Mouse (Mus musculus) megakaryocyte, embryonic 14.5 days (primary cell): Measurements from ENCODE around the gene Pin1rt1. TPM values are rescaled to one million over a fixed set of nuclear protein-coding genes. Genes with fewer than 3 reads are reported as not detected.

Experiments
- H3K27me3 ChIP-seq: replicated peaks from 2 replicates; pipeline ENCODE3; 2012; ENCODE audit warnings: inconsistent platforms
- H3K36me3 ChIP-seq: replicated peaks from 2 replicates; pipeline ENCODE3; 2012; ENCODE audit warnings: low read length, inconsistent platforms, mixed read lengths
- H3K4me1 ChIP-seq: 2 replicates; pipeline ENCODE4 v1.6.1; 2012; ENCODE audit warnings: inconsistent platforms
- H3K4me3 ChIP-seq: replicated peaks from 2 replicates; pipeline ENCODE3; 2012; ENCODE audit warnings: moderate library complexity, mild to moderate bottlenecking, inconsistent platforms
- H3K9me3 ChIP-seq: 2 replicates; pipeline ENCODE4 v1.6.1; 2012; ENCODE audit warnings: inconsistent platforms
- FLI1 ChIP-seq: IDR thresholded peaks from 2 replicates; pipeline ENCODE4 v1.6.1; 2012; ENCODE audit warnings: low read length, inconsistent platforms, mixed read lengths
- GATA1 ChIP-seq: IDR thresholded peaks from 3 replicates; pipeline ENCODE4 v1.6.1; 2012; ENCODE audit warnings: mixed read lengths, low read length, inconsistent platforms, borderline replicate concordance
- polyA plus RNA-seq: library from polyadenylated mRNA; stranded (reverse); fragments of >175 nt; gene quantifications from 2 replicates; pipeline ENCODE4 v1.2.3, GENCODE M21; 2012; ENCODE audit warnings: low replicate concordance; ENCODE audit not compliant: insufficient read depth

Pin1rt1 gene
- polyA plus RNA-seq, 1 experiment, result 0.20 TPM

DNA sequence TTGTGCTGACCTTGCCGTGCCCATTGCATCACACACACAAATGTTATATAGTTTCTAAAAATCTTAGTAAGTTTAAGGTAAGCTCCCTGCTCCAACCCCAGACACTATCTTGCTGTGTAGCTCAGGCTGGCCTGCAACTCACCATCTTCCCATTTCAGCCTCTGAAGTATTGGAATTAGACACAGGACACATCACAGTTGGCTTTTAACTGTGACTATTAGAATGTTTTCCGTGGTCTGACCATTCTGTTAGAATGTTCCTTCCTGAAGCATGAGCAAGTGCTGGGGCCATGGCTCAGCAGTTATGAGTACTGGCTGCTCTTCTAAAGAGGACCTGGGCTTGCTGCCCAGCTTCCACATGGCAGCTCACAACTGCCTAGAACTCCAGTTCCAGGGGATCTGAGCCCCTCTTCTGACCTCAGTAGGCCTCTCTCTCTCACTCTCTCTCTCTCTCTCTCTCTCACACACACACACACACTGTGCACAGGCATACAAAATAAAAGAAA is 1.1 kb upstream of the Pin1rt1 start:
- TF ChIP-seq GATA1 (no peak), FLI1 (no peak)
- Histone ChIP-seq H3K4me1 (peaks cover 47% of the 10 kb centered on the region), H3K4me3 (peak overlapping the region; percentile 31), H3K9me3 (no peaks in the 10 kb centered on the region), H3K27me3 (no peaks in the 10 kb centered on the region), H3K36me3 (peaks cover 2% of the 10 kb centered on the region)

GRCm38 (mm10) chr2:104714254-104714691 is 1.9 kb downstream of the Pin1rt1 start:
- TF ChIP-seq FLI1, result no peak
- no peak for TF ChIP-seq GATA1
- Histone ChIP-seq H3K4me3 (peak overlapping the region; percentile 28), H3K36me3 (peaks cover 6% of the 10 kb centered on the region), H3K9me3 (no peaks in the 10 kb centered on the region), H3K4me1 (peaks cover 51% of the 10 kb centered on the region), H3K27me3 (no peaks in the 10 kb centered on the region)

GRCm38 (mm10) chr2:104712486-104712809 is 3.7 kb downstream of the Pin1rt1 start:
- H3K4me3 ChIP-seq, result peak overlapping the region; percentile 93
- no peaks in the 10 kb centered on the region for H3K9me3 ChIP-seq
- peaks cover 58% of the 10 kb centered on the region for H3K4me1 ChIP-seq
- H3K36me3 ChIP-seq, result peaks cover 20% of the 10 kb centered on the region
- H3K27me3 ChIP-seq, result no peaks in the 10 kb centered on the region
- TF ChIP-seq FLI1 (no peak), GATA1 (no peak)

DNA sequence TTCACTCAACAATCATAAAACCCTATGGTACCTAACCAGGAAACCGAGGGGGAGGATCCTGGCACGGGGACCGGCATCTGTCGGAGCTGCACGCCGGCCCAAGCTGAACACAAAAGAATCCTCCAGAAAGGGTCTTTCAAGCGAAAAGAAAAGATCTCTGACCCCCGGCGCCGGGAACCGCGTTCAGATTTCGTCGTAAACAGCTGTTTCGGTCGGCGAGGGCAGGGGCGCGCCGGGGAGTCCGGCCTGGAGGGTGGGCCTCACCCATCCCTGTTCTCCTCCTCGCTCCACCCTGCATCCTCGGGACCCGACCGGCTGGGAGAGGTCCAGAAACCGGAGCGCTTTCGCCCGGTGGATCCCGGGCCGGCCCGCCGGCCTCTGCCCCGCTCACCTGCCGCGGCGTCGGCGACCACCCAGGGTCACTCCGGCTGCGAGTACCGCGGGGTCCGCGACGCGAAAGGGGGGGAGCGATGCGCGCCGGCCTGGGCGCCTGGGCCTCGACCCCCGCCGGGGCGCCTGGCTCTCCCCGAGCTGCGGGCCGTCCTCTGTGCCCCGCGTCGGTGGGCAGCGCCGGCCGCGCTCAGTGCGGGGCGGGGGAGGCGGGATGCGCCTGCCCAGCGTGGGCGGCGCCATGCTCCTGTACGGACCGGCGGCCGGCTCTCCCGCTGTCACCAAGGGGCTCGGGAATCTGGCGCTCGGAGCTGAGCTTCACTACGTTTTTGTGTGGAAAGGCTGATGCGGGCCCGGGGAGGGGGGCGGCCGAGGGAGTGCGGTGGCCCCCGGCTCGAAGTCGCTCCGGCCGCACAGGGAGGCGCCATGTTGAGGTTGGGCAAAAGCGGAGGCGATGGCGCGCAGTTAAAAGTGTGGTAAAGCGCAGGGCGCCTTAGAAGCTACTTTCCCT is 4.3 kb downstream of the Pin1rt1 start, which contains the start of gene Tcp11l1:
TSS of gene Tcp11l1 (minus strand) at position 585 of the 901 bp plus-strand sequence.
- Histone ChIP-seq H3K4me1 (peaks cover 55% of the 10 kb centered on the region), H3K36me3 (peaks cover 23% of the 10 kb centered on the region), H3K9me3 (no peaks in the 10 kb centered on the region), H3K4me3 (peak within 1 kb of the TSS; percentile 93), H3K27me3 (no peaks in the 10 kb centered on the region)
- no peak for TF ChIP-seq GATA1

DNA sequence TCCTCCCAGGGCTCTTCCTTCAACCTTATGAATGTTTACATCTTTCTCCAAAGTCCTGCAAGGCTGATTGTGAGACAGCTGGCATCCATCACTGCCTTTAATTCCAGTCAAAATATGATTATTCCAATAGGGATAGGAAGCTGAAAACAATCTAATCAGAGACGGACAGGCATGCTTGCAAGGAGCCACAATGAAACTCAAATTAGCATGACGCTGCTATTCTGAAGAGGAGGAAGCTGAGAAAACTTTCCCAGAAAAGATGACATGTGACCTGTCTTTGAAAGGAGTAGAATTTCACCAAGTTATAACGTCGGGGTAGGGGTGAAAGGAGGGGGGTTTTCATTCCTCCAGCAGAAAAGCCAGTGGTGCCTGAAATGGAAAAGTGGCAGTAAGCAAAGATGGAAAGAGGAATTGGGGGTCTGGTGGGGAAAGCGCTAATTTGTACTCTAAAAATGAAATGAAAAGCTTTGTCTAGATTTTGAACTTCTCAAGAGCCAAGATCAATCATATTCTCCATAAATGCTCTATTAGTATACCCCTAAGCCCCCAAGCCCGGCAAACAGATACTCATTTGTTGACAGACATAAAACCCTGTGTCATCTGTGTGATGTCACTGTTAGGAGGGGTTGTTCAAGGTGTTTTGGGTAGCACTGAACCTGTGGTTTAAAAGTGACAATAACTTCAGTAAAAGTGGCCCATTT is 5.4 kb downstream of the Pin1rt1 start:
- Histone ChIP-seq H3K4me3 (peak overlapping the region; percentile 93), H3K9me3 (no peaks in the 10 kb centered on the region), H3K4me1 (peaks cover 47% of the 10 kb centered on the region), H3K36me3 (peaks cover 33% of the 10 kb centered on the region), H3K27me3 (no peaks in the 10 kb centered on the region)
- no peak for TF ChIP-seq FLI1
- peak; percentile 24; the same call in 1 of the 3 replicates for TF ChIP-seq GATA1

GRCm38 (mm10) chr2:104709786-104710337 is 6.3 kb downstream of the Pin1rt1 start:
- Histone ChIP-seq H3K9me3 (no peaks in the 10 kb centered on the region), H3K36me3 (peaks cover 43% of the 10 kb centered on the region), H3K4me1 (peaks cover 47% of the 10 kb centered on the region), H3K4me3 (peak overlapping the region; percentile 93), H3K27me3 (no peaks in the 10 kb centered on the region)
- no peak for TF ChIP-seq FLI1

- Histone ChIP-seq H3K27me3 (no peaks in the 10 kb centered on the region), H3K9me3 (no peaks in the 10 kb centered on the region), H3K36me3 (peaks cover 82% of the 10 kb centered on the region), H3K4me3 (no peak overlapping the region), H3K4me1 (peaks cover 26% of the 10 kb centered on the region)
- no peak for TF ChIP-seq FLI1
- no peak for TF ChIP-seq GATA1
Observed at GRCm38 (mm10) chr2:104704355-104704754, 11.8 kb downstream of the Pin1rt1 start.

GRCm38 (mm10) chr2:104703158-104703557 is 13.0 kb downstream of the Pin1rt1 start:
- Histone ChIP-seq H3K4me3 (no peak overlapping the region), H3K9me3 (no peaks in the 10 kb centered on the region), H3K27me3 (no peaks in the 10 kb centered on the region), H3K36me3 (peaks cover 85% of the 10 kb centered on the region), H3K4me1 (peaks cover 14% of the 10 kb centered on the region)
- TF ChIP-seq GATA1 (no peak), FLI1 (no peak)

GRCm38 (mm10) chr2:104699659-104700058 is 16.5 kb downstream of the Pin1rt1 start:
- TF ChIP-seq FLI1, result no peak
- TF ChIP-seq GATA1, result no peak
- no peak overlapping the region for H3K4me3 ChIP-seq
- H3K27me3 ChIP-seq, result no peaks in the 10 kb centered on the region
- peaks cover 64% of the 10 kb centered on the region for H3K36me3 ChIP-seq
- H3K9me3 ChIP-seq, result no peaks in the 10 kb centered on the region
- H3K4me1 ChIP-seq, result peaks cover 5% of the 10 kb centered on the region
